Mouse (Mus musculus): Measurements from ENCODE around the gene Cdkl1.

Cdkl1 gene

GRCm38 (mm10) chr12:69744138-69744537 lies 46.9 kb downstream of the Cdkl1 start:
- no peak for DNase-seq

- no peak for DNase-seq
Measured at GRCm38 (mm10) chr12:69741965-69742364, 49.1 kb downstream of the Cdkl1 start.

GRCm38 (mm10) chr12:69733923-69734322 lies 57.1 kb downstream of the Cdkl1 start:
- DNase-seq: no peak

GRCm38 (mm10) chr12:69733518-69733917 lies 57.5 kb downstream of the Cdkl1 start:
- DNase-seq: peak; percentile 16

GRCm38 (mm10) chr12:69732221-69732620 lies 58.8 kb downstream of the Cdkl1 start:
- no peak for DNase-seq

- DNase-seq: no peak
Measured at GRCm38 (mm10) chr12:69730306-69730705, 60.8 kb downstream of the Cdkl1 start.

- no peak for DNase-seq
Measured at GRCm38 (mm10) chr12:69729246-69729645, 61.8 kb downstream of the Cdkl1 start.

- DNase-seq: peak; percentile 96
Measured at GRCm38 (mm10) chr12:69724711-69725460, 66.2 kb downstream of the Cdkl1 start, which contains the start of the genes L2hgdh and Atp5s. TSS of gene L2hgdh (minus strand) at chr12:69724873. TSS of gene Atp5s (plus strand) at chr12:69724950.

GRCm38 (mm10) chr12:69724018-69724710 lies 66.9 kb downstream of the Cdkl1 start:
- DNase-seq: no peak

- DNase-seq: no peak
Measured at GRCm38 (mm10) chr12:69723376-69723775, 67.7 kb downstream of the Cdkl1 start.

- no peak for DNase-seq
Measured at GRCm38 (mm10) chr12:69722857-69723256, 68.2 kb downstream of the Cdkl1 start.

- DNase-seq: no peak
Measured at GRCm38 (mm10) chr12:69713628-69714027, 77.4 kb downstream of the Cdkl1 start.

- DNase-seq: no peak
Measured at GRCm38 (mm10) chr12:69704799-69705458, 86.1 kb downstream of the Cdkl1 start.

GRCm38 (mm10) chr12:69698352-69698751 lies 92.7 kb downstream of the Cdkl1 start:
- DNase-seq: no peak
